ENCODE assay signal across 23 mouse cellular contexts in genomic region chr1:152429805-152430204, GRCm38 (mm10). TPM values are rescaled to one million over a fixed set of nuclear protein-coding genes. Genes with fewer than 3 reads are reported as not detected.
A peak's percentile ranks its signal among the peaks of the same experiment; 100 is the strongest.
DNase-seq lines count a peak whose midpoint lies in the region; ATAC-seq and TF ChIP-seq lines count a peak whose summit lies in the region.
"Had no signal": no experiment of that assay in that cellular context is flagged by ENCODE, and none has a peak within 500 bp of the region (broad histone marks: within the 10 kb centered on the region; RNA-seq: fewer than 3 reads in every experiment).

No protein-coding gene starts in this region.

- no peak overlapping the region for H3K4me3 ChIP-seq in MEL (ENCODE audit: control insufficient read depth in 1 of 2, insufficient read depth in 1 of 2, low read depth in 2 of 2, low read length in 2 of 2)
- H3K4me3 ChIP-seq in intestine, postnatal 0 days (ENCODE audit: low read depth, low read length): no peak overlapping the region
- H3K4me3 ChIP-seq in cerebellum, adult 2 months (replicated peaks; ENCODE audit: insufficient read depth, low read depth, low read length): no peak overlapping the region
- H3K4me3 ChIP-seq: embryonic facial prominence, embryonic 13.5 days; embryonic facial prominence, embryonic 15.5 days; erythroblast, embryonic 14.5 days; forebrain, embryonic 10.5 days; forebrain, embryonic 12.5 days had no signal

- no peaks in the 10 kb centered on the region for H3K36me3 ChIP-seq in MEL (ENCODE audit: control insufficient read depth in 1 of 2, insufficient read depth in 2 of 2, low read length in 2 of 2)
- H3K36me3 ChIP-seq in intestine, postnatal 0 days (ENCODE audit: control insufficient read depth, insufficient read depth): no peaks in the 10 kb centered on the region
- H3K36me3 ChIP-seq: embryonic facial prominence, embryonic 13.5 days; embryonic facial prominence, embryonic 15.5 days; forebrain, embryonic 10.5 days; forebrain, embryonic 12.5 days; G1E had no signal

- no peak for TF ChIP-seq EP300 in MEL (IDR thresholded peaks at IDR 0.05; ENCODE audit: low read depth in 1 of 2, low read length in 2 of 2)

- no peaks in the 10 kb centered on the region for H3K4me1 ChIP-seq in MEL (ENCODE audit: control insufficient read depth in 1 of 2, insufficient read depth in 2 of 2, low read length in 2 of 2)
- H3K4me1 ChIP-seq in intestine, postnatal 0 days (replicated peaks; ENCODE audit: control insufficient read depth, insufficient read depth, low read length): no peaks in the 10 kb centered on the region
- no peaks in the 10 kb centered on the region for H3K4me1 ChIP-seq in cerebellum, adult 2 months (ENCODE audit: control insufficient read depth, insufficient read depth, low read length)
- H3K4me1 ChIP-seq: embryonic facial prominence, embryonic 13.5 days; embryonic facial prominence, embryonic 15.5 days had no signal

- H3K9ac ChIP-seq in MEL (ENCODE audit: control insufficient read depth, low read depth, low read length, poor library complexity, severe bottlenecking): no peak overlapping the region
- H3K9ac ChIP-seq in intestine, postnatal 0 days (ENCODE audit: low read depth, low read length): no peak overlapping the region
- H3K9ac ChIP-seq: embryonic facial prominence, embryonic 13.5 days; embryonic facial prominence, embryonic 15.5 days; forebrain, embryonic 12.5 days had no signal

- TF ChIP-seq CTCF in MEL (IDR thresholded peaks at IDR 0.05 in 2 of 3, conservative IDR thresholded peaks at IDR 0.05 in 1 of 3; ENCODE audit: control insufficient read depth in 1 of 3, insufficient read depth in 1 of 3, low read depth in 2 of 3, low read length in 3 of 3, poor library complexity in 1 of 3, severe bottlenecking in 1 of 3): no peak
- no peak for TF ChIP-seq CTCF in intestine, postnatal 0 days (IDR thresholded peaks at IDR 0.05; ENCODE audit: low read depth)
- TF ChIP-seq CTCF in cerebellum, adult 2 months (IDR thresholded peaks at IDR 0.05; ENCODE audit: borderline replicate concordance, insufficient read depth, low read depth, low read length): no peak

- peaks cover 0 to 2% of the 10 kb centered on the region in 2 experiments; a peak in 2 of 4 replicates for H3K27me3 ChIP-seq in MEL (ENCODE audit: control insufficient read depth in 1 of 2, insufficient read depth in 2 of 2, low read length in 2 of 2)
- H3K27me3 ChIP-seq in intestine, postnatal 0 days (replicated peaks; ENCODE audit: control insufficient read depth, insufficient read depth, low read length): no peaks in the 10 kb centered on the region
- H3K27me3 ChIP-seq in cerebellum, adult 2 months (ENCODE audit: control insufficient read depth, insufficient read depth, low read length): no peaks in the 10 kb centered on the region; the same call in 1 of the 2 replicates
- H3K27me3 ChIP-seq: embryonic facial prominence, embryonic 13.5 days; embryonic facial prominence, embryonic 15.5 days; forebrain, embryonic 12.5 days had no signal

- no peak for TF ChIP-seq RAD21 in MEL (IDR thresholded peaks at IDR 0.05; ENCODE audit: low read depth, low read length)

- WGBS in intestine, postnatal 0 days: 85% methylated on average over 7 of the region's 7 CpGs
- WGBS in cerebellum, adult 2 months: 89% methylated on average over 7 of the region's 7 CpGs

- no peaks in the 10 kb centered on the region for H3K79me2 ChIP-seq in MEL (ENCODE audit: control insufficient read depth, insufficient read depth, low read length, poor library complexity)

- peak; percentile 59 for ATAC-seq in granulocyte monocyte progenitor cell, adult 5-6 weeks (replicated peaks; ENCODE audit: poor library complexity, severe bottlenecking)
- 0 out of 2 replicates have a peak, but pooled peaks have one; percentile 32 for ATAC-seq in megakaryocyte, adult 5-6 weeks (ENCODE audit: poor library complexity, severe bottlenecking)
- no peak for ATAC-seq in intestine, postnatal 0 days
- ATAC-seq in monocyte, adult 5-6 weeks (replicated peaks; ENCODE audit: insufficient number of reproducible peaks, low FRiP score, low TSS enrichment, poor library complexity, severe bottlenecking): no peak
- ATAC-seq: forebrain, embryonic 14.5 days; forebrain, embryonic 16.5 days had no signal

- peak; percentile 29 for DNase-seq in MEL (ENCODE audit: low read depth, low spot score)
- DNase-seq in embryo, embryonic 9.5 days (ENCODE audit: extremely low spot score): no peak
- DNase-seq in cerebellum, adult 2 months: no peak
- DNase-seq: adrenal gland, adult 2 months; adrenal gland, postnatal 10 days; adrenal gland, postnatal 36 days; cerebellum, adult 11 months; cerebellum, adult 18-20 months; cerebellum, adult 9-10 months; cerebellum, postnatal 10 days; cerebellum, postnatal 25 days had no signal

- H3K4me2 ChIP-seq in intestine, postnatal 0 days (replicated peaks; ENCODE audit: low read depth): no peak overlapping the region
- H3K4me2 ChIP-seq: embryonic facial prominence, embryonic 13.5 days; embryonic facial prominence, embryonic 15.5 days; forebrain, embryonic 12.5 days had no signal

- no peak for TF ChIP-seq POLR2A in MEL (IDR thresholded peaks at IDR 0.05; ENCODE audit: control insufficient read depth in 1 of 2, insufficient read depth in 1 of 2, low read depth in 1 of 2, low read length in 2 of 2, poor library complexity in 1 of 2)
- TF ChIP-seq POLR2A in cerebellum, adult 2 months (IDR thresholded peaks at IDR 0.05; ENCODE audit: borderline replicate concordance, insufficient read depth, low read length): no peak

- no peaks in the 10 kb centered on the region for H3K9me3 ChIP-seq in MEL (replicated peaks; ENCODE audit: insufficient read depth, low read length)
- no peaks in the 10 kb centered on the region for H3K9me3 ChIP-seq in intestine, postnatal 0 days (ENCODE audit: control insufficient read depth)
- H3K9me3 ChIP-seq: embryonic facial prominence, embryonic 13.5 days; embryonic facial prominence, embryonic 15.5 days; forebrain, embryonic 10.5 days; forebrain, embryonic 12.5 days; G1E had no signal

- no peak overlapping the region for H3K27ac ChIP-seq in MEL (ENCODE audit: control insufficient read depth, low read depth, low read length)
- H3K27ac ChIP-seq in intestine, postnatal 0 days (ENCODE audit: low read depth, low read length): no peak overlapping the region
- no peak overlapping the region for H3K27ac ChIP-seq in cerebellum, adult 2 months (ENCODE audit: insufficient read depth, low read length)
- H3K27ac ChIP-seq: embryonic facial prominence, embryonic 13.5 days; embryonic facial prominence, embryonic 15.5 days; forebrain, embryonic 10.5 days; forebrain, embryonic 12.5 days had no signal

TF ChIP-seq in MEL, 35 proteins besides CTCF, POLR2A, EP300 and RAD21:
- TF ChIP-seq GABPA (IDR thresholded peaks at IDR 0.05; ENCODE audit: low read depth, low read length) (no peak), KAT2A (conservative IDR thresholded peaks at IDR 0.05; ENCODE audit: low read depth, low read length) (no peak), MAZ (IDR thresholded peaks at IDR 0.05; ENCODE audit: low read depth, low read length) (no peak), MEF2A (IDR thresholded peaks at IDR 0.05; ENCODE audit: extremely low read depth, insufficient replicate concordance, low read depth, low read length, poor library complexity, severe bottlenecking) (no peak), SIN3A (IDR thresholded peaks at IDR 0.05; ENCODE audit: low read length) (no peak), USF1 (IDR thresholded peaks at IDR 0.05; ENCODE audit: low read depth, low read length) (no peak), MXI1 (IDR thresholded peaks at IDR 0.05; ENCODE audit: low read depth, low read length) (no peak), ZMIZ1 (IDR thresholded peaks at IDR 0.05; ENCODE audit: low read depth, low read length) (no peak), NRF1 (IDR thresholded peaks at IDR 0.05; ENCODE audit: insufficient read depth, low read depth, low read length, poor library complexity, severe bottlenecking) (no peak), ZC3H11A (IDR thresholded peaks at IDR 0.05; ENCODE audit: low read depth, low read length) (no peak)
TF ChIP-seq in MEL: peak in this region for 0.

RNA-seq across cellular contexts. Expression of gene Colgalt2, which starts 30.2 kb away (rescaled TPM):
- not detected in 2 replicates for total RNA-seq in MEL (2012; rRNA removed)
- not detected for polyA plus RNA-seq in MEL (2012; ENCODE audit: insufficient read depth in 1 of 2, insufficient read length in 2 of 2, low read depth in 1 of 2, low replicate concordance in 2 of 2, missing spikeins in 1 of 2)
- total RNA-seq in granulocyte monocyte progenitor cell, adult 5-6 weeks (2014; fragmentation: Nextera tagmentation): not detected in 2 replicates
- not detected in 2 replicates for total RNA-seq in granulocyte monocyte progenitor cell, adult 5-6 weeks (2017)
- not detected in 2 replicates for total RNA-seq in megakaryocyte, adult 5-6 weeks (2015)
- not detected in 2 replicates for total RNA-seq in megakaryocyte, adult 5-6 weeks (2017)
- 0.44 and 0.56 TPM in 2 replicates for polyA plus RNA-seq in intestine, postnatal 0 days (2015; fragmentation: Nextera tagmentation; extraction: Ambion mirVana)
- total RNA-seq in monocyte, adult 5-6 weeks (2017): 0.21 TPM in 1 of 3 replicates, not detected in the others
- 2.9 and 3.6 TPM in 2 replicates for polyA plus RNA-seq in cerebellum, adult 2 months (2012; rRNA removed)
- polyA plus RNA-seq: erythroblast, embryonic 14.5 days; G1E had no signal

RNA-seq across cellular contexts. Expression of gene Tsen15, which starts 43.3 kb away (rescaled TPM):
- 60.7 and 68.3 TPM in 2 replicates for total RNA-seq in MEL (2012; rRNA removed)
- polyA plus RNA-seq in MEL (2012; ENCODE audit: insufficient read depth in 1 of 2, insufficient read length in 2 of 2, low read depth in 1 of 2, low replicate concordance in 2 of 2, missing spikeins in 1 of 2): 100 to 1,000 TPM in 1 of 2 experiments, 10 to 100 TPM in 1; 66.8 to 194 TPM
- total RNA-seq in granulocyte monocyte progenitor cell, adult 5-6 weeks (2014; fragmentation: Nextera tagmentation): 52.9 and 57.0 TPM in 2 replicates
- 26.9 and 39.7 TPM in 2 replicates for total RNA-seq in granulocyte monocyte progenitor cell, adult 5-6 weeks (2017)
- 16.9 and 24.7 TPM in 2 replicates for total RNA-seq in megakaryocyte, adult 5-6 weeks (2015)
- 13.0 and 18.7 TPM in 2 replicates for total RNA-seq in megakaryocyte, adult 5-6 weeks (2017)
- polyA plus RNA-seq in intestine, postnatal 0 days (2015; fragmentation: Nextera tagmentation; extraction: Ambion mirVana): 24.6 and 26.6 TPM in 2 replicates
- 6.7 to 18.1 TPM (median 10.7 TPM) in 3 replicates for total RNA-seq in monocyte, adult 5-6 weeks (2017)
- polyA plus RNA-seq in cerebellum, adult 2 months (2012; rRNA removed): 46.9 and 47.6 TPM in 2 replicates

Comparison
In these comparisons a context has a peak if more than half of its experiments do, and no peak if none do; other contexts are left out.
1. ATAC-seq: peak in granulocyte monocyte progenitor cell, adult 5-6 weeks (single experiment) and megakaryocyte, adult 5-6 weeks (single experiment); none in intestine, postnatal 0 days (single experiment) and monocyte, adult 5-6 weeks (single experiment).